Mouse (Mus musculus) frontal cortex, adult (tissue): ENCODE results near the gene Lcn11.
"Not testable (repeated sequence)": the region's sequence is repeated elsewhere in the genome, so short reads cannot be mapped to it uniquely, and the experiment has no call there.

Experiments used
- ATAC-seq: cut with Nextera tagmentation; 2 replicates; pipeline ENCODE4 v1.9.2; 2017; ENCODE audit warnings: mild to moderate bottlenecking, moderate library complexity, mixed read lengths; ENCODE audit not compliant: low TSS enrichment

The Lcn11 gene

GRCm38 (mm10) chr2:25776717-25777116 lies at the start of gene Lcn11:
Gene Lcn11 (plus strand): TSS chr2:25777017.
- no peak for ATAC-seq

- ATAC-seq: no peak
Observed at GRCm38 (mm10) chr2:25733199-25733930, 43.5 kb upstream of the Lcn11 start.

GRCm38 (mm10) chr2:25736709-25737108 lies 40.1 kb upstream of the Lcn11 start, which contains the start of gene Obp2b:
Gene Obp2b (plus strand): TSS chr2:25737009.
- ATAC-seq: not testable (repeated sequence)

- no peak for ATAC-seq
Observed at GRCm38 (mm10) chr2:25741671-25742070, 35.1 kb upstream of the Lcn11 start.

- no peak for ATAC-seq
Observed at GRCm38 (mm10) chr2:25754201-25754600, 22.6 kb upstream of the Lcn11 start.

GRCm38 (mm10) chr2:25758064-25758625 lies 18.7 kb upstream of the Lcn11 start:
- no peak for ATAC-seq

- ATAC-seq: no peak
Observed at GRCm38 (mm10) chr2:25765269-25765668, 11.5 kb upstream of the Lcn11 start, which contains the start of gene Lcn3. Gene Lcn3 (plus strand): TSS chr2:25765569.

- no peak for ATAC-seq
Observed at GRCm38 (mm10) chr2:25767764-25768163, 9.1 kb upstream of the Lcn11 start.

- ATAC-seq: no peak
Observed at GRCm38 (mm10) chr2:25773507-25773906, 3.3 kb upstream of the Lcn11 start.

- no peak for ATAC-seq
Observed at GRCm38 (mm10) chr2:25774640-25775039, 2.2 kb upstream of the Lcn11 start.

GRCm38 (mm10) chr2:25775991-25776390 lies 826 bp upstream of the Lcn11 start:
- no peak for ATAC-seq

GRCm38 (mm10) chr2:25779076-25779475 lies 2.3 kb downstream of the Lcn11 start:
- no peak for ATAC-seq

GRCm38 (mm10) chr2:25780921-25781320 lies 4.1 kb downstream of the Lcn11 start:
- ATAC-seq: no peak

GRCm38 (mm10) chr2:25781957-25782356 lies 5.1 kb downstream of the Lcn11 start, which contains the start of gene Gm13539:
Gene Gm13539 (plus strand): TSS chr2:25782257.
- no peak for ATAC-seq

- no peak for ATAC-seq
Observed at GRCm38 (mm10) chr2:25785573-25786322, 8.9 kb downstream of the Lcn11 start.

GRCm38 (mm10) chr2:25789092-25789491 lies 12.3 kb downstream of the Lcn11 start:
- ATAC-seq: no peak

GRCm38 (mm10) chr2:25797635-25798034 lies 20.8 kb downstream of the Lcn11 start:
- no peak for ATAC-seq

GRCm38 (mm10) chr2:25798065-25798464 lies 21.2 kb downstream of the Lcn11 start:
- no peak for ATAC-seq

- no peak for ATAC-seq
Observed at GRCm38 (mm10) chr2:25811711-25812110, 34.9 kb downstream of the Lcn11 start.

GRCm38 (mm10) chr2:25813364-25813763 lies 36.5 kb downstream of the Lcn11 start:
- no peak for ATAC-seq

GRCm38 (mm10) chr2:25815748-25816147 lies 38.9 kb downstream of the Lcn11 start, which contains the start of gene Glt6d1:
Gene Glt6d1 (minus strand): TSS chr2:25815848.
- not testable (repeated sequence) for ATAC-seq

- no peak for ATAC-seq
Observed at GRCm38 (mm10) chr2:25822806-25823205, 46.0 kb downstream of the Lcn11 start, which contains the start of gene Lcn9. Gene Lcn9 (plus strand): TSS chr2:25823153.
